Mouse (Mus musculus): ENCODE data around the gene Tgfbr2. TPM values are rescaled to one million over a fixed set of nuclear protein-coding genes. Genes with fewer than 3 reads are reported as not detected.

Tgfbr2 gene
- polyA plus RNA-seq, 1 experiment: 8.1 TPM

GRCm38 (mm10) chr9:116088912-116089311, 86.2 kb downstream of the Tgfbr2 start:
- Histone ChIP-seq H3K27ac (ENCODE audit: insufficient read depth, low read length) (no peak overlapping the region), H3K4me1 (ENCODE audit: control insufficient read depth, insufficient read depth, low read length) (no peaks in the 10 kb centered on the region), H3K27me3 (ENCODE audit: control insufficient read depth, insufficient read depth, low read length) (no peaks in the 10 kb centered on the region), H3K4me3 (replicated peaks; ENCODE audit: insufficient read depth, low read depth, low read length) (no peak overlapping the region)
- TF ChIP-seq POLR2A (IDR thresholded peaks at IDR 0.05; ENCODE audit: borderline replicate concordance, insufficient read depth, low read length) (no peak), CTCF (IDR thresholded peaks at IDR 0.05; ENCODE audit: borderline replicate concordance, insufficient read depth, low read depth, low read length) (no peak)
- no peak for DNase-seq
- WGBS: 80% methylated on average over 9 of the region's 9 CpGs

- 26% methylated on average over 5 of the region's 5 CpGs for WGBS
- Histone ChIP-seq H3K27ac (ENCODE audit: insufficient read depth, low read length) (no peak overlapping the region), H3K27me3 (ENCODE audit: control insufficient read depth, insufficient read depth, low read length) (no peaks in the 10 kb centered on the region), H3K4me3 (replicated peaks; ENCODE audit: insufficient read depth, low read depth, low read length) (no peak overlapping the region), H3K4me1 (ENCODE audit: control insufficient read depth, insufficient read depth, low read length) (no peaks in the 10 kb centered on the region)
- DNase-seq: peak in 1 of 2 experiments; percentile 14
- TF ChIP-seq POLR2A (IDR thresholded peaks at IDR 0.05; ENCODE audit: borderline replicate concordance, insufficient read depth, low read length) (no peak), CTCF (IDR thresholded peaks at IDR 0.05; ENCODE audit: borderline replicate concordance, insufficient read depth, low read depth, low read length) (0 out of 2 replicates have a peak, but pooled peaks have one; percentile 21)
These were observed 87.3 kb downstream of the Tgfbr2 start for GRCm38 (mm10) chr9:116087880-116088279.

- no peak overlapping the region for H3K4me3 ChIP-seq (replicated peaks; ENCODE audit: insufficient read depth, low read depth, low read length)
- no peak for DNase-seq
- 89% methylated on average over 5 of the region's 5 CpGs for WGBS
- H3K27me3 ChIP-seq (ENCODE audit: control insufficient read depth, insufficient read depth, low read length): no peaks in the 10 kb centered on the region
- H3K27ac ChIP-seq (ENCODE audit: insufficient read depth, low read length): no peak overlapping the region
- TF ChIP-seq CTCF (IDR thresholded peaks at IDR 0.05; ENCODE audit: borderline replicate concordance, insufficient read depth, low read depth, low read length) (no peak), POLR2A (IDR thresholded peaks at IDR 0.05; ENCODE audit: borderline replicate concordance, insufficient read depth, low read length) (no peak)
- H3K4me1 ChIP-seq (ENCODE audit: control insufficient read depth, insufficient read depth, low read length): no peaks in the 10 kb centered on the region
These were observed 87.9 kb downstream of the Tgfbr2 start for GRCm38 (mm10) chr9:116087263-116087662.

- no peak overlapping the region for H3K4me3 ChIP-seq (replicated peaks; ENCODE audit: insufficient read depth, low read depth, low read length)
- no peaks in the 10 kb centered on the region for H3K27me3 ChIP-seq (ENCODE audit: control insufficient read depth, insufficient read depth, low read length)
- no peak for TF ChIP-seq CTCF (IDR thresholded peaks at IDR 0.05; ENCODE audit: borderline replicate concordance, insufficient read depth, low read depth, low read length)
- no peak for TF ChIP-seq POLR2A (IDR thresholded peaks at IDR 0.05; ENCODE audit: borderline replicate concordance, insufficient read depth, low read length)
- WGBS: 63% methylated on average over 6 of the region's 6 CpGs
- no peaks in the 10 kb centered on the region for H3K4me1 ChIP-seq (ENCODE audit: control insufficient read depth, insufficient read depth, low read length)
- no peak for DNase-seq
- H3K27ac ChIP-seq (ENCODE audit: insufficient read depth, low read length): no peak overlapping the region
These were observed 89.2 kb downstream of the Tgfbr2 start for GRCm38 (mm10) chr9:116085999-116086398.

- 93% methylated on average over 12 of the region's 12 CpGs for WGBS
- no peaks in the 10 kb centered on the region for H3K27me3 ChIP-seq (ENCODE audit: control insufficient read depth, insufficient read depth, low read length)
- TF ChIP-seq POLR2A (IDR thresholded peaks at IDR 0.05; ENCODE audit: borderline replicate concordance, insufficient read depth, low read length) (no peak), CTCF (IDR thresholded peaks at IDR 0.05; ENCODE audit: borderline replicate concordance, insufficient read depth, low read depth, low read length) (no peak)
- no peak overlapping the region for H3K27ac ChIP-seq (ENCODE audit: insufficient read depth, low read length)
- no peak overlapping the region for H3K4me3 ChIP-seq (replicated peaks; ENCODE audit: insufficient read depth, low read depth, low read length)
- DNase-seq: no peak
- H3K4me1 ChIP-seq (ENCODE audit: control insufficient read depth, insufficient read depth, low read length): no peaks in the 10 kb centered on the region
These were observed 90.7 kb downstream of the Tgfbr2 start for GRCm38 (mm10) chr9:116084324-116084931.

- H3K4me1 ChIP-seq (ENCODE audit: control insufficient read depth, insufficient read depth, low read length): no peaks in the 10 kb centered on the region
- 85% methylated on average over 8 of the region's 8 CpGs for WGBS
- TF ChIP-seq POLR2A (IDR thresholded peaks at IDR 0.05; ENCODE audit: borderline replicate concordance, insufficient read depth, low read length) (no peak), CTCF (IDR thresholded peaks at IDR 0.05; ENCODE audit: borderline replicate concordance, insufficient read depth, low read depth, low read length) (no peak)
These were observed 91.3 kb downstream of the Tgfbr2 start for GRCm38 (mm10) chr9:116083726-116084323.

GRCm38 (mm10) chr9:116083300-116083699, 91.9 kb downstream of the Tgfbr2 start:
- Histone ChIP-seq H3K4me1 (ENCODE audit: control insufficient read depth, insufficient read depth, low read length) (no peaks in the 10 kb centered on the region), H3K27ac (ENCODE audit: insufficient read depth, low read length) (no peak overlapping the region), H3K4me3 (replicated peaks; ENCODE audit: insufficient read depth, low read depth, low read length) (no peak overlapping the region), H3K27me3 (ENCODE audit: control insufficient read depth, insufficient read depth, low read length) (no peaks in the 10 kb centered on the region)
- WGBS: 86% methylated on average over 5 of the region's 5 CpGs
- DNase-seq: no peak
- no peak for TF ChIP-seq CTCF (IDR thresholded peaks at IDR 0.05; ENCODE audit: borderline replicate concordance, insufficient read depth, low read depth, low read length)
- TF ChIP-seq POLR2A (IDR thresholded peaks at IDR 0.05; ENCODE audit: borderline replicate concordance, insufficient read depth, low read length): no peak

More at GRCm38 (mm10) chr9:116083726-116084323, 91.3 kb downstream of the Tgfbr2 start:
- H3K27me3 ChIP-seq (ENCODE audit: control insufficient read depth, insufficient read depth, low read length): no peaks in the 10 kb centered on the region
- H3K4me3 ChIP-seq (replicated peaks; ENCODE audit: insufficient read depth, low read depth, low read length): no peak overlapping the region
- no peak overlapping the region for H3K27ac ChIP-seq (ENCODE audit: insufficient read depth, low read length)
- no peak for DNase-seq

- WGBS: 83% methylated on average over 4 of the region's 4 CpGs
- Histone ChIP-seq H3K27me3 (ENCODE audit: control insufficient read depth, insufficient read depth, low read length) (no peaks in the 10 kb centered on the region), H3K4me3 (replicated peaks; ENCODE audit: insufficient read depth, low read depth, low read length) (no peak overlapping the region), H3K27ac (ENCODE audit: insufficient read depth, low read length) (no peak overlapping the region), H3K4me1 (ENCODE audit: control insufficient read depth, insufficient read depth, low read length) (no peaks in the 10 kb centered on the region)
- TF ChIP-seq CTCF (IDR thresholded peaks at IDR 0.05; ENCODE audit: borderline replicate concordance, insufficient read depth, low read depth, low read length) (no peak), POLR2A (IDR thresholded peaks at IDR 0.05; ENCODE audit: borderline replicate concordance, insufficient read depth, low read length) (no peak)
- no peak for DNase-seq
These were observed 93.4 kb downstream of the Tgfbr2 start for GRCm38 (mm10) chr9:116081781-116082180.

Measured in cerebellum, adult 2 months (tissue).